Mouse (Mus musculus) heart, postnatal 0 days (tissue): ENCODE measurements around the gene Mgp. TPM values are rescaled to one million over a fixed set of nuclear protein-coding genes. Genes with fewer than 3 reads are reported as not detected.
A peak's percentile ranks its signal among the peaks of the same experiment; 100 is the strongest.

Experiments used
- ATAC-seq: fragments of 200-750 bp; cut with Nextera tagmentation; 2 replicates; pipeline ENCODE4 v1.8.0; 2017; ENCODE audit warnings: low read depth, moderate number of reproducible peaks, moderate library complexity; ENCODE audit not compliant: insufficient read depth
- DNase-seq: peaks from one replicate; pipeline ENCODE4 v3.0.0-alpha.2; 2016; ENCODE audit warnings: low spot score
- H3K27ac ChIP-seq: fragments of 300-500 bp; sonication (generic); 2 replicates; pipeline ENCODE4 v1.5.1; 2014; ENCODE audit warnings: low read depth, mild to moderate bottlenecking
- H3K27me3 ChIP-seq: fragments of 300-500 bp; sonication (generic); 2 replicates; pipeline ENCODE4 v1.6.1; 2014; ENCODE audit warnings: low read length, mixed read lengths; ENCODE audit not compliant: control insufficient read depth, insufficient read depth
- H3K36me3 ChIP-seq: fragments of 300-500 bp; sonication (generic); replicated peaks from 2 replicates; pipeline ENCODE4 v1.6.1; 2014; ENCODE audit warnings: low read length, mixed read lengths; ENCODE audit not compliant: control insufficient read depth, insufficient read depth
- H3K4me1 ChIP-seq: fragments of 300-500 bp; sonication (generic); 2 replicates; pipeline ENCODE4 v1.6.1; 2014; ENCODE audit warnings: antibody characterized with exemption; ENCODE audit not compliant: control insufficient read depth, insufficient read depth
- H3K4me2 ChIP-seq: fragments of 300-500 bp; sonication (generic); 2 replicates; pipeline ENCODE4 v1.6.1; 2014; ENCODE audit warnings: low read depth, mild to moderate bottlenecking, low read length, moderate library complexity
- H3K4me3 ChIP-seq: fragments of 300-500 bp; sonication (generic); 2 replicates; pipeline ENCODE4 v1.5.1; 2014; ENCODE audit warnings: low read depth, low read length
- H3K9ac ChIP-seq: fragments of 300-500 bp; sonication (generic); replicated peaks from 2 replicates; pipeline ENCODE4 v1.6.1; 2014; ENCODE audit warnings: low read depth, low read length, mixed read lengths
- H3K9me3 ChIP-seq: fragments of 300-500 bp; sonication (generic); replicated peaks from 2 replicates; pipeline ENCODE4 v1.6.1; 2016; ENCODE audit warnings: low read length; ENCODE audit not compliant: control insufficient read depth
- CTCF ChIP-seq: IDR thresholded peaks from 2 replicates; pipeline ENCODE4 v1.5.1; 2016; ENCODE audit warnings: antibody characterized with exemption, control low read depth, low read depth
- EP300 ChIP-seq: IDR thresholded peaks from 2 replicates; pipeline ENCODE4 v1.6.1; 2016; ENCODE audit warnings: antibody characterized with exemption, low read depth
- WGBS: fragments of 180-500 bp; shearing (Covaris S2); extraction: QIAGEN DNeasy Blood & Tissue Kit; methylation state at CpG from one replicate; pipeline ENCODE4 v1.1.7; 2014; 5-methylcytosine and 5-hydroxymethylcytosine counted together
- polyA plus RNA-seq: library from polyadenylated mRNA; unstranded; fragments of >200 nt; fragmentation: Nextera tagmentation; extraction: Ambion mirVana; gene quantifications from 2 replicates; pipeline ENCODE4 v1.2.1, GENCODE M21; 2015
- total RNA-seq: library from RNA; depleted of rRNA; stranded (reverse); fragments of >200 nt; gene quantifications from 2 replicates; pipeline ENCODE4 v1.2.3, GENCODE M21; 2014; ENCODE audit warnings: low replicate concordance

Mgp gene
- total and polyA plus RNA-seq, 2 experiments from 2014 or later = 362 to 403 TPM

- 63% methylated on average over 2 of the region's 2 CpGs for WGBS
- DNase-seq = no peak
Measured at GRCm38 (mm10) chr6:136844903-136845302, 30.7 kb downstream of the Mgp start.

GRCm38 (mm10) chr6:136837323-136837722 is 38.3 kb downstream of the Mgp start:
- 46% methylated on average over 3 of the region's 3 CpGs for WGBS
- no peak for TF ChIP-seq CTCF
- TF ChIP-seq EP300 = no peak
- peak; percentile 62; the same call in 1 of the 2 replicates for ATAC-seq

More at GRCm38 (mm10) chr6:136844903-136845302, 30.7 kb downstream of the Mgp start:
- Histone ChIP-seq H3K9ac (no peak overlapping the region), H3K4me3 (no peak overlapping the region), H3K4me2 (no peak overlapping the region), H3K27me3 (no peaks in the 10 kb centered on the region), H3K27ac (no peak overlapping the region), H3K36me3 (peaks cover 8% of the 10 kb centered on the region; the same call in 1 of the 2 replicates), H3K9me3 (no peaks in the 10 kb centered on the region), H3K4me1 (no peaks in the 10 kb centered on the region)
- ATAC-seq = no peak
- TF ChIP-seq CTCF (no peak), EP300 (no peak)

GRCm38 (mm10) chr6:136835352-136835751 is 40.3 kb downstream of the Mgp start, which contains the start of gene Smco3:
TSS of gene Smco3 (minus strand) at chr6:136835452.
- no peak for TF ChIP-seq EP300
- H3K9ac ChIP-seq = no peak within 1 kb of the TSS

More at GRCm38 (mm10) chr6:136837323-136837722, 38.3 kb downstream of the Mgp start:
- no peaks in the 10 kb centered on the region for H3K27me3 ChIP-seq
- no peaks in the 10 kb centered on the region for H3K4me1 ChIP-seq
- H3K4me3 ChIP-seq = no peak overlapping the region
- H3K9ac ChIP-seq = no peak overlapping the region
- no peak overlapping the region for H3K27ac ChIP-seq
- H3K36me3 ChIP-seq = no peaks in the 10 kb centered on the region
- no peak for DNase-seq
- no peaks in the 10 kb centered on the region for H3K9me3 ChIP-seq
- H3K4me2 ChIP-seq = no peak overlapping the region

GRCm38 (mm10) chr6:136831712-136832111 is 43.9 kb downstream of the Mgp start:
- Histone ChIP-seq H3K4me1 (peaks cover 11% of the 10 kb centered on the region), H3K9me3 (no peaks in the 10 kb centered on the region), H3K9ac (no peak overlapping the region), H3K4me2 (no peak overlapping the region), H3K27me3 (no peaks in the 10 kb centered on the region), H3K36me3 (no peaks in the 10 kb centered on the region), H3K27ac (no peak overlapping the region), H3K4me3 (no peak overlapping the region)
- WGBS = 48% methylated on average over 5 of the region's 5 CpGs
- no peak for DNase-seq
- TF ChIP-seq CTCF = no peak
- no peak for TF ChIP-seq EP300
- no peak for ATAC-seq

More at GRCm38 (mm10) chr6:136835352-136835751, 40.3 kb downstream of the Mgp start, which contains the start of gene Smco3:
- ATAC-seq (no peak), DNase-seq (no peak)
- Histone ChIP-seq H3K27ac (no peak within 1 kb of the TSS), H3K36me3 (no peaks in the 10 kb centered on the region), H3K27me3 (no peaks in the 10 kb centered on the region), H3K9me3 (no peaks in the 10 kb centered on the region), H3K4me1 (no peaks in the 10 kb centered on the region), H3K4me2 (no peak within 1 kb of the TSS), H3K4me3 (no peak within 1 kb of the TSS)
- 42% methylated on average over 4 of the region's 4 CpGs for WGBS

- H3K9me3 ChIP-seq = no peaks in the 10 kb centered on the region
- peak overlapping the region; percentile 63 for H3K4me2 ChIP-seq
- H3K36me3 ChIP-seq = peaks cover 21% of the 10 kb centered on the region
- H3K4me1 ChIP-seq = peaks cover 11% of the 10 kb centered on the region
- no peaks in the 10 kb centered on the region for H3K27me3 ChIP-seq
- peak overlapping the region; percentile 41; the same call in 1 of the 2 replicates for H3K9ac ChIP-seq
- peak overlapping the region; percentile 84 for H3K27ac ChIP-seq
- H3K4me3 ChIP-seq = peak overlapping the region; percentile 100
- no peak for ATAC-seq
- no peak for DNase-seq
- TF ChIP-seq CTCF = no peak
- TF ChIP-seq EP300 = no peak
- 36% methylated on average over 4 of the region's 4 CpGs for WGBS
Measured at GRCm38 (mm10) chr6:136828681-136829080, 46.9 kb downstream of the Mgp start.
